Mouse (Mus musculus): ENCODE results near the gene 1700028J19Rik.
"Not testable (repeated sequence)": the region's sequence is repeated elsewhere in the genome, so short reads cannot be mapped to it uniquely, and the experiment has no call there.

The 1700028J19Rik gene

DNA sequence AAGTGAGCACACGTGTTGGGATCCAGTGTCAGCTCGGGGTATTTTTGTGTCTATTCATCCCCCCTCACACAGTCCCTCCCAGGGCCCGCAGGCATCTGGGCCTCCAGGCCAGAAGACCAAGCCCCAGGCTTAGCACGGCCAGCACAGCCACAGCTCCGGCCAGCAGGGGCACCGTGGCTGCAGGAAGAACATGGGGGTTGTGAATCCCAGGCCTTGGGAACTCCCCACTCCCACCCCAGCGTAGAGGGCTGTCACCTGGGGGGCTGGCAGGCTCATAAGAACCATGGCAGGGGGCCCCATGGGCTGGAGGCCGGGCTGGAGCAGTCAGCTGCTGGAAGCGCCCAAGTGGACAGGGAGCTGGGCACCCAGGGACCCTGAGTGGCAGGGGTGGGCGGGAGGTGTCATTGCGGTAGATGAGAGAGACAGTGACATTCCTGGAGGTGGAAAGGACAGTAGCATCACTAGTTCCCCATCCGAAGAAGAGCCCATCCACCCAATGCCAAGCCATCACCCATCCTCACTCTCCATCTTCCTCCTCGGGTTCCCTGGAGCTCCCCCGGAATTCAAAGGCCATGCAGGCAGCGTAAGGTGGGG lies 6.6 kb upstream of the 1700028J19Rik start:
- in situ Hi-C loops (cut with MboI): loop anchor here (25.0 kb wide), 1 partner anchor 234 kb away; the partner anchor contains the start of genes Emc10 and Fam71e1

- in situ Hi-C loops (cut with MboI): loop anchor here (25.0 kb wide), 1 partner anchor 236 kb away; the partner anchor contains the start of genes Emc10 and Fam71e1
Measured at GRCm38 (mm10) chr7:44250732-44251275, 4.3 kb upstream of the 1700028J19Rik start.

DNA sequence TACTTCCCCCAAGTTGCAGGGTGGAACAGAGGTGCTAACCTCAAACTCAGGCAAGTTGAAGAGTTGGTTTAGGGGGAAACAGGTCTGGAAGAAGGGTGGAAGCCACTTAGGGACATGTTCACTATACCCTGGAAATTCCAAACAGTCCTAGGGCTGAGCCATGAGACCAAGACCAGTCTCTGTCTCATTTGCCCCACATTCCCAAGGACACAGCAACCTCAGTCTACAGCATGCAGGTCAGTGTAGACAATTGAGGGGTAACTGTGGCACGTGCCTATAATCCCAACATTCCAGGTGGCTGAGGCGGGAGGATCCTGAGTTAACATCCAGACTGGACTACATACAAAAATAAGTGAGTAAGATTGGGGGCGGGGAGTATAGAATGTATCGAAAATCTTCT lies 2.8 kb upstream of the 1700028J19Rik start:
- in situ Hi-C loops (cut with MboI): no loop called here

DNA sequence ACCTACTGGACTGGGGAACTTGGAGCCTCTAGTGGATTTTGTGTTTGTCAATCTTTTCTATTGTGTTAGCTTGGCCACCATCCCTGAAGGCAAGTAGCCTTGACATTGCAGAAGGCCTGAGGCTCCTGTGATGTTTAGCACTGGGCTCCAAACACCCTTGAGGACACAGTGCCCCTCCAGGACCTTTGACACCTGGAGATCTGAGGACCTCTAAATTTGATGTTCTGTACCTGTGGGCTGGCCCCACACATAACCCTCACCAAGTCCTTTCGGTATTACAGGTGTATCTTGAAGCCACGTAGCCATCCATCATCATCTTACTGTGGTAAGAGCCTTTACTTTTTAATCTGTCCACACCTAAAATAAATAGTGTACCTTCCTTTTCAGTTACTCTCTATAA lies 1.5 kb upstream of the 1700028J19Rik start:
- in situ Hi-C loops (cut with MboI): no loop called here

GRCm38 (mm10) chr7:44246984-44247470 lies 532 bp upstream of the 1700028J19Rik start:
- in situ Hi-C loops (cut with MboI): no loop called here

GRCm38 (mm10) chr7:44244080-44244479 lies 2.4 kb downstream of the 1700028J19Rik start:
- in situ Hi-C loops (cut with MboI): no loop called here

DNA sequence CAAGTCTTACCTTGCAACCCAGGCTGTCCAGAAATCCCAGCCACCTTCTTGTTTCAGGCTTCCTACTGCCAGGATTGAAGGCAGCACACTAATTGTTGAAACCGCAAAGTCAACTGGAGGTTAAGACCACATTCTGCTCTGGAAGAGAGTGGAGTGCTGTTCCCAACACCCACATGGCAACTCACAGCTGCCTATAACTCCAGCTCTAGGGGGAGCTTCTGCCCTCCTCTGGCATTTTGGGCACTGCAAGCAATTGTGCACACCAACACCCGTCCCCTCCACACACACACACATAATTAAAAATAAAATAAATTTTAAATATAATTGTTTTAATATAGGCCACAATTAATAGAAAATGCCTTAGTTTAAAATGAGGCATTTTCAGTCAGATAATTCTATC lies 5.3 kb downstream of the 1700028J19Rik start:
- in situ Hi-C loops (cut with MboI): no loop called here

GRCm38 (mm10) chr7:44240712-44241111 lies 5.8 kb downstream of the 1700028J19Rik start:
- in situ Hi-C loops (cut with MboI): no loop called here

GRCm38 (mm10) chr7:44239913-44240312 lies 6.6 kb downstream of the 1700028J19Rik start:
- in situ Hi-C loops (cut with MboI): no loop called here

DNA sequence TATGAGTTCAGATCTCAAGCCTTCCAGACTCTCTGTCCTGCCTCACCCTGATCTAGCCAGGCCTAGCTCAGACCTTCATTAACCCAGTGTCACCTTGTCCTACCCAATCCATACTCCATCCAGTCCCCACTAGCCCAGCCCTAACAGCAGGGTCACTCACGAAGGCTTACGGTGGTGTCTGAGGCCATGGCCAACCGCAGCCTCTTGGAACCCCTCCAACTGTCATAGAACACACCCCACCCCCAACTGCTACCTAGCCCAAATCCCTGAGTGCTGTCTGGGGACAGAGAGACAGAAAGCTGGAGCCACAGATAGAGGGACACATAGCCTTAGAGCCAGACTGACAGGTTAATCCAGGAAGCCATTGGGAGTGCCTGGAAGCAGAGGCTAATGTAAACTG lies 10.6 kb downstream of the 1700028J19Rik start, which contains the start of gene Gm36864:
Gm36864 (plus strand) TSS at position 269 of the 400 bp plus-strand sequence.
- in situ Hi-C loops (cut with MboI): no loop called here

- in situ Hi-C loops (cut with MboI): no loop called here
Measured at GRCm38 (mm10) chr7:44225076-44225475, 21.4 kb downstream of the 1700028J19Rik start, which contains the start of gene Klk1. Klk1 (plus strand) TSS chr7:44225360.

DNA sequence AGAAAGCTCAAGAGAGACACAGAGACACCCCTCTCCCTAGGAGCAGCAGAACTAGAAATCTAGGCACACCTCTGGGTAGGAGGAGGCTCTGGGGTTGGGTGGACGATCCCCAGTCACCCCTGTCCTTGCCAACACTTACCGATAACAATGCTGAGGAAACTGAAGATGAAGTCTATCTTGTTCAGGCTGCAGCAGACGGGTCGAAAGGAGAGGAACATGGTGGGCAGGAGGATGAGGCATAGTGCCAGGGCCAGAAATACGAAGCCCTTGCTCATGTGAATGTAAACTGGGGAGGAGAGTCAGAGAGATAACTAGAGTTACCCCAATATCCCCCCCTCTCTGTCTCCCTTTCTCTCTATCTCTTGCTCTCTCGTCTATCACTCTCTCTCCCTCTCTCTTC lies 24.2 kb downstream of the 1700028J19Rik start:
- in situ Hi-C loops (cut with MboI): not testable (repeated sequence)

DNA sequence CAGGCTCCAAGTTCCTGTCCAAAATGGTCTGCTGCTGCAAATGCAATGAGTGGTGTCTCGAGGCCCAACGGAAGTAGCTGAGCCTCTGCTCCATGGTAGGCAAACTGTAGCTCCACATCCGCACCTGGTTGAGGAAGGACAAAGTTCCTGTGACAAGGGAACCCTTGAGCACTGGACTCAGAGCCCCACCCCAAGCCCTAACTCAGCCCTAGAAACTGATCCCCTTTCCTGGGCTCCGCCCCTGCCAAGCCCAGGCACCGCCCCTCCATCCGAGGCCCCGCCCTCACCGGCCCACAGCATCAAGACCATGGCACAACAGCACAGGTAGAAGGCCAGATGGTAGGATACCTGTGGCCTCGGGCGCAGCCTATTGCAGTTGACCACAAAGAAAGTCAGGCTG lies 24.9 kb downstream of the 1700028J19Rik start:
- in situ Hi-C loops (cut with MboI): not testable (repeated sequence)

DNA sequence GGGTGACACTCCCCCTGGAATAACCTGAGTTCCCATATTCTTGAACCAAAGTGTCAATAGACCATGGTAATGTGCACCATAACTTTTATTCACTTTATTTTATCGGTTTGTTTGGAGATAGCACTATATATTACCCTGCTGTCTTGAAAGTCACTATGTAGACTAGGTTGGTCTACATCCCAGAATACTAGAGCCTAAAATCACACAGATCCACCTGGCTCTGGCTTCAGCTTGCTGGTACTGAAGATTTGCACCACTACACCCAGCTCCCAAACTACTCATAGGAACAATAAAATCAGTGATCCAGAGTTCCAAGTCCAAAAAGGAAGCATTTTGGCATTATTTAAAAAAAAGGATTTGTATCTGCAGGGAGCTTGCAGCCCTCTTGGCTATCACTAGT lies 30.9 kb downstream of the 1700028J19Rik start, which contains the start of gene Klk1b5:
Klk1b5 (plus strand) TSS at position 301 of the 400 bp plus-strand sequence.
- in situ Hi-C loops (cut with MboI): no loop called here

DNA sequence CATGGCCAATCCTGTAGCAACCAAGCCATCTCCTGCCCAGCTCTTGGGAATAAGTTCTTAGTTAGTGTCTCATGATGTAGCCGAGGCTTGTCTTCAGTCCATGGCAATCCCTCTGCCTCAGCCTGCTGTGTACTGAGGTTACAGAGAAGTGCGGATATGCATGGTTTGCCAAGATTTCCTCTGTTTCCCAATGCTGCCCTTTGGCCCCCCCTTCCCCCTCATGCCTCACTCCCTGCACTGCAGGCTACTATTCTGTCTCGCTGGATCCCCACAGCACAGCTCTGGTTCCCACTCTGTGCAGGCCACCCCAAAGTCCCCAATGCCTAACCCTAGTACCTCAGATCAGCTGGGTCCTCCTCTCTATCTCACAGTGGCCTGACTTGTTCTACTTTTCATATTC lies 38.2 kb downstream of the 1700028J19Rik start:
- in situ Hi-C loops (cut with MboI): no loop called here

GRCm38 (mm10) chr7:44207135-44207534 lies 39.4 kb downstream of the 1700028J19Rik start, which contains the start of gene Klk1b4:
Klk1b4 (plus strand) TSS chr7:44207435.
- in situ Hi-C loops (cut with MboI): not testable (repeated sequence)

- in situ Hi-C loops (cut with MboI): no loop called here
Measured at GRCm38 (mm10) chr7:44197891-44198290, 48.6 kb downstream of the 1700028J19Rik start, which contains the start of gene Klk1b3. Klk1b3 (plus strand) TSS chr7:44198191.

DNA sequence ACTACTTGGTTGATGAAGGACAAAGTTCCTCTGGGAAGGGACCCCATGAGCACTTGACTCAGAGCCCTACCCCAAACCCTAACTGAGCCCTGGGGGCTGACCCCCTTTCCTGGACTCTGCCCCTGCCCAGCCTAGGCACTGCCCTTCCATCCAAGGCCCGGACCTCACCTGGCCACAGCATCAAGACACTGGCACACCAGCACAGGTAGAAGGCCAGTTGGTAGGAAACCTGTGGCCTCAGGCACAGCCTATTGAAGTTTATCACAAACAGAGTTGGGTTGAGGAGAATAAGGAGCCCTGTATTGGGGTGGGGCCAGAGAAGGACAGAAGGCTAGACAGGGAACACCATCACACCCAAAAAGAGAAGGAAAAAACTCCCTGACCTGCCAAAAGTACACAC lies 53.0 kb downstream of the 1700028J19Rik start:
- in situ Hi-C loops (cut with MboI): not testable (repeated sequence)

DNA sequence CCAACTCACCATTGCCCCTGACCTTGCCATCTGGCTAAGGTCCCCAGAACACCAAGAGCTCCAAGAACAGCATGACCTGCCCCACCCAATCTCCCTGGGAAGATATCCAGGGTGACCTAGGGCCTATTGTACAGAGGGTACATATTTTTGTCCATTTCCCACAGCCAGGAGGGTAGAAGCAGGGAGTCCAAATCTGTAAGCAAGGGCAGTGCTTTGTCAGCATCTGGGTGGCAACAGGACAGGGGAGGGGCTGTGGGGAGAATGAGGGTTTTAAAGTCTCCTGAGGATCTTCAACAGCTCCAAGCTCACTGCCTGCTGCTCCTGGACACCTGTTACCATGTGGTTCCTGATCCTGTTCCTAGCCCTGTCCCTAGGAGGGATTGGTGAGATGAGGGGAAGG lies 58.6 kb downstream of the 1700028J19Rik start, which contains the start of gene Klk1b24:
Klk1b24 (plus strand) TSS at position 301 of the 400 bp plus-strand sequence.
- in situ Hi-C loops (cut with MboI): not testable (repeated sequence)

- in situ Hi-C loops (cut with MboI): not testable (repeated sequence)
Measured at GRCm38 (mm10) chr7:44186516-44186915, 60.0 kb downstream of the 1700028J19Rik start.
